Mouse (Mus musculus): ENCODE results near the gene Btbd6. TPM values are rescaled to one million over a fixed set of nuclear protein-coding genes. Genes with fewer than 3 reads are reported as not detected.

Btbd6 gene
- total and polyA plus RNA-seq, 2 experiments from 2014 or later: 58.4 to 81.6 TPM

GRCm38 (mm10) chr12:112977156-112977555 lies 874 bp downstream of the Btbd6 start:
- DNase-seq (ENCODE audit: low spot score) (no peak), ATAC-seq (ENCODE audit: low FRiP score) (no peak)
- 40% methylated on average over 12 of the region's 12 CpGs for WGBS

GRCm38 (mm10) chr12:112982031-112982430 lies 5.7 kb downstream of the Btbd6 start:
- no peaks in the 10 kb centered on the region for H3K4me1 ChIP-seq (ENCODE audit: insufficient read depth, low read length)
- ATAC-seq (ENCODE audit: low FRiP score): no peak
- no peak overlapping the region for H3K4me3 ChIP-seq (ENCODE audit: low read depth, low read length)
- no peak overlapping the region for H3K27ac ChIP-seq (ENCODE audit: low read depth, low read length)
- TF ChIP-seq CTCF (IDR thresholded peaks at IDR 0.05): no peak
- no peak overlapping the region for H3K9ac ChIP-seq (replicated peaks; ENCODE audit: low read length, poor library complexity, severe bottlenecking)
- H3K36me3 ChIP-seq (ENCODE audit: insufficient read depth, low read length): peaks cover 57% of the 10 kb centered on the region
- H3K27me3 ChIP-seq (ENCODE audit: insufficient read depth, low read length): no peaks in the 10 kb centered on the region
- no peak for DNase-seq (ENCODE audit: low spot score)
- no peak overlapping the region for H3K4me2 ChIP-seq (ENCODE audit: low read depth, low read length, poor library complexity, severe bottlenecking)
- WGBS: 66% methylated on average over 2 of the region's 2 CpGs
- H3K9me3 ChIP-seq (ENCODE audit: low read length): no peaks in the 10 kb centered on the region

More at GRCm38 (mm10) chr12:112977156-112977555, 874 bp downstream of the Btbd6 start:
- H3K27me3 ChIP-seq (ENCODE audit: insufficient read depth, low read length): no peaks in the 10 kb centered on the region
- H3K4me2 ChIP-seq (ENCODE audit: low read depth, low read length, poor library complexity, severe bottlenecking): peak overlapping the region; percentile 89
- H3K36me3 ChIP-seq (ENCODE audit: insufficient read depth, low read length): peaks cover 51% of the 10 kb centered on the region
- H3K9me3 ChIP-seq (ENCODE audit: low read length): no peaks in the 10 kb centered on the region
- H3K9ac ChIP-seq (replicated peaks; ENCODE audit: low read length, poor library complexity, severe bottlenecking): peak overlapping the region; percentile 92
- peak; percentile 16; the same call in 1 of the 2 replicates for TF ChIP-seq CTCF (IDR thresholded peaks at IDR 0.05)
- no peaks in the 10 kb centered on the region for H3K4me1 ChIP-seq (ENCODE audit: insufficient read depth, low read length)
- peak overlapping the region; percentile 96 for H3K27ac ChIP-seq (ENCODE audit: low read depth, low read length)
- H3K4me3 ChIP-seq (ENCODE audit: low read depth, low read length): peak overlapping the region; percentile 73

- H3K9me3 ChIP-seq (ENCODE audit: low read length): no peaks in the 10 kb centered on the region
- ATAC-seq (ENCODE audit: low FRiP score) (no peak; the same call in 1 of the 2 replicates), DNase-seq (ENCODE audit: low spot score) (no peak)
- peaks cover 40% of the 10 kb centered on the region for H3K36me3 ChIP-seq (ENCODE audit: insufficient read depth, low read length)
- peak; percentile 44 for TF ChIP-seq CTCF (IDR thresholded peaks at IDR 0.05)
- no peak overlapping the region for H3K4me3 ChIP-seq (ENCODE audit: low read depth, low read length)
- H3K4me2 ChIP-seq (ENCODE audit: low read depth, low read length, poor library complexity, severe bottlenecking): no peak overlapping the region
- no peak overlapping the region for H3K27ac ChIP-seq (ENCODE audit: low read depth, low read length)
- no peaks in the 10 kb centered on the region for H3K27me3 ChIP-seq (ENCODE audit: insufficient read depth, low read length)
- H3K9ac ChIP-seq (replicated peaks; ENCODE audit: low read length, poor library complexity, severe bottlenecking): no peak overlapping the region
- WGBS: 93% methylated on average over 6 of the region's 6 CpGs
- no peaks in the 10 kb centered on the region for H3K4me1 ChIP-seq (ENCODE audit: insufficient read depth, low read length)
Observed at GRCm38 (mm10) chr12:112985346-112985745, 9.1 kb downstream of the Btbd6 start.

- H3K36me3 ChIP-seq (ENCODE audit: insufficient read depth, low read length): peaks cover 36% of the 10 kb centered on the region
- TF ChIP-seq CTCF (IDR thresholded peaks at IDR 0.05): peak; percentile 59
- H3K4me2 ChIP-seq (ENCODE audit: low read depth, low read length, poor library complexity, severe bottlenecking): no peak overlapping the region
- H3K9me3 ChIP-seq (ENCODE audit: low read length): no peaks in the 10 kb centered on the region
- H3K9ac ChIP-seq (replicated peaks; ENCODE audit: low read length, poor library complexity, severe bottlenecking): no peak overlapping the region
- H3K4me3 ChIP-seq (ENCODE audit: low read depth, low read length): no peak overlapping the region
- H3K27ac ChIP-seq (ENCODE audit: low read depth, low read length): no peak overlapping the region
- ATAC-seq (ENCODE audit: low FRiP score) (no peak), DNase-seq (ENCODE audit: low spot score) (no peak)
- WGBS: 76% methylated on average over 6 of the region's 6 CpGs
- H3K4me1 ChIP-seq (ENCODE audit: insufficient read depth, low read length): no peaks in the 10 kb centered on the region
- H3K27me3 ChIP-seq (ENCODE audit: insufficient read depth, low read length): no peaks in the 10 kb centered on the region
Observed at GRCm38 (mm10) chr12:112987877-112988276, 11.6 kb downstream of the Btbd6 start.

- 92% methylated on average over 5 of the region's 5 CpGs for WGBS
- Histone ChIP-seq H3K4me2 (ENCODE audit: low read depth, low read length, poor library complexity, severe bottlenecking) (no peak overlapping the region), H3K36me3 (ENCODE audit: insufficient read depth, low read length) (peaks cover 26% of the 10 kb centered on the region), H3K9me3 (ENCODE audit: low read length) (no peaks in the 10 kb centered on the region), H3K4me1 (ENCODE audit: insufficient read depth, low read length) (no peaks in the 10 kb centered on the region), H3K27ac (ENCODE audit: low read depth, low read length) (no peak overlapping the region), H3K27me3 (ENCODE audit: insufficient read depth, low read length) (no peaks in the 10 kb centered on the region), H3K9ac (replicated peaks; ENCODE audit: low read length, poor library complexity, severe bottlenecking) (no peak overlapping the region), H3K4me3 (ENCODE audit: low read depth, low read length) (no peak overlapping the region)
- DNase-seq (ENCODE audit: low spot score): no peak
- no peak for ATAC-seq (ENCODE audit: low FRiP score)
- TF ChIP-seq CTCF (IDR thresholded peaks at IDR 0.05): no peak
Observed at GRCm38 (mm10) chr12:112990706-112991405, 14.6 kb downstream of the Btbd6 start.

- Histone ChIP-seq H3K9me3 (ENCODE audit: low read length) (no peaks in the 10 kb centered on the region), H3K4me1 (ENCODE audit: insufficient read depth, low read length) (no peaks in the 10 kb centered on the region), H3K4me3 (ENCODE audit: low read depth, low read length) (no peak overlapping the region), H3K27me3 (ENCODE audit: insufficient read depth, low read length) (no peaks in the 10 kb centered on the region), H3K9ac (replicated peaks; ENCODE audit: low read length, poor library complexity, severe bottlenecking) (no peak overlapping the region), H3K27ac (ENCODE audit: low read depth, low read length) (no peak overlapping the region), H3K36me3 (ENCODE audit: insufficient read depth, low read length) (peaks cover 22% of the 10 kb centered on the region), H3K4me2 (ENCODE audit: low read depth, low read length, poor library complexity, severe bottlenecking) (no peak overlapping the region)
- TF ChIP-seq CTCF (IDR thresholded peaks at IDR 0.05): no peak
- DNase-seq (ENCODE audit: low spot score): no peak
- ATAC-seq (ENCODE audit: low FRiP score): no peak
- WGBS: 79% methylated on average over 2 of the region's 2 CpGs
Observed at GRCm38 (mm10) chr12:112991444-112991843, 15.2 kb downstream of the Btbd6 start.
